Mouse (Mus musculus): ENCODE measurements around the gene Ccnj. TPM values are rescaled to one million over a fixed set of nuclear protein-coding genes. Genes with fewer than 3 reads are reported as not detected.

The Ccnj gene
- polyA plus RNA-seq, 1 experiment: 2.1 TPM

DNA sequence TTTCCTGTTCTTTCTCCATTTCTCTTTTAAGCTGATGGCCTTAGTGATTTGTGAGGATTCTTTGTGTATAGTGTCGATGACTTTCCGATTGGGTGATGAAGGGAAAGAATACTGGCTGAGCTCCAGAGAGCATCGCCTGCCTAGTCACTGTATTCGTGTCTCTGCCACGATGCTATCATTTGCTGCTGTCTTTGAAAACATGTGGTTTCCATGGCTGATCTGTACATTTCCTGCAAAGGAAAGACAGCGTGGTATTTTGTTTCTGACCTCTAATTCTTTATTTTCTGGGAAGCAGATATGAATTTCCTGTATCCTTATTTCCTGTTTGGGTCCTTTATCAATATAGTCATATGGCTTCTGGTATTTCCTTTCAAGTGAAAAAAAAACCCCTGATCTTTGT lies 9.2 kb downstream of the Ccnj start:
- Histone ChIP-seq H3K36me3 (ENCODE audit: control insufficient read depth, insufficient read depth) (peaks cover 17% of the 10 kb centered on the region), H3K4me2 (ENCODE audit: low read depth) (no peak overlapping the region), H3K4me3 (no peak overlapping the region), H3K79me2 (ENCODE audit: control insufficient read depth, insufficient read depth) (no peaks in the 10 kb centered on the region), H3K27me3 (ENCODE audit: control insufficient read depth, insufficient read depth, insufficient read length) (no peaks in the 10 kb centered on the region), H3ac (ENCODE audit: control insufficient read depth, insufficient read length) (no peak overlapping the region)
- no peak for TF ChIP-seq POLR2A (IDR thresholded peaks at IDR 0.05; ENCODE audit: insufficient read length, low read depth)
- TF ChIP-seq MAX (IDR thresholded peaks at IDR 0.05; ENCODE audit: low read depth): no peak
- no peak for TF ChIP-seq TCF3 (IDR thresholded peaks at IDR 0.05; ENCODE audit: insufficient read length, low read depth)
- no peak for TF ChIP-seq CEBPB (IDR thresholded peaks at IDR 0.05; ENCODE audit: insufficient read depth, poor library complexity, severe bottlenecking)
- no peak for TF ChIP-seq MYOD1 (IDR thresholded peaks at IDR 0.05; ENCODE audit: control insufficient read depth in 1 of 3, insufficient read length in 2 of 3, low read depth in 2 of 3)
- no peak for TF ChIP-seq MYOG (IDR thresholded peaks at IDR 0.05; ENCODE audit: control insufficient read depth in 1 of 3, insufficient read depth in 1 of 3, insufficient read length in 2 of 3, low read depth in 2 of 3)
- TF ChIP-seq USF1 (IDR thresholded peaks at IDR 0.05; ENCODE audit: low read depth): no peak
- no peak for TF ChIP-seq TCF12 (IDR thresholded peaks at IDR 0.05; ENCODE audit: insufficient read depth, poor library complexity, severe bottlenecking)
- TF ChIP-seq E2F4 (IDR thresholded peaks at IDR 0.05; ENCODE audit: insufficient read depth): no peak
- no peak for TF ChIP-seq POLR2AphosphoS2 (IDR thresholded peaks at IDR 0.05; ENCODE audit: insufficient read length, low read depth)
- no peak for TF ChIP-seq REST (IDR thresholded peaks at IDR 0.05; ENCODE audit: insufficient read depth, insufficient read length)
- no peak for TF ChIP-seq SRF (IDR thresholded peaks at IDR 0.05; ENCODE audit: control insufficient read depth, insufficient read length, low read depth)

DNA sequence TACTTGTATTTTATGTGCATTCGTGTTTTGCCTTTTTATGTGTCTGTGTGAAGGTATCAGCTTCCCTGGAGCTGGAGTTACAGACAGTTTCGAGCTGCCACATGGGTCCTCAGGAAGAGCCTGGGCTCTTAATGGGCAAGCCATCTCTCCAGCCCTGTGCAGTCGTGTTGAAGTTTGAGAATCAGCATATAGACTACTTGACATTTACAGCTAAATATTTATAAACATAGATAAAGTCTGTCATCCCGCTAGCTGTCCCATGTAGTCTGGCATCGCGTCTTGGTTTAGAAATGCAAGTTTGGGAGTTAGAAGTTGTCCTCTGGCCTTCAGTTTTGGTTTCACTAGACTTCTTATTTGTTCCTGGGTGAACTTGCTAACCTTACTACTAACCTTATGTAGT lies 10.0 kb downstream of the Ccnj start:
- H3ac ChIP-seq (ENCODE audit: control insufficient read depth, insufficient read length): no peak overlapping the region
- H3K27me3 ChIP-seq (ENCODE audit: control insufficient read depth, insufficient read depth, insufficient read length): no peaks in the 10 kb centered on the region
- no peak for TF ChIP-seq USF1 (IDR thresholded peaks at IDR 0.05; ENCODE audit: low read depth)
- TF ChIP-seq POLR2A (IDR thresholded peaks at IDR 0.05; ENCODE audit: insufficient read length, low read depth): no peak
- no peak overlapping the region for H3K4me3 ChIP-seq
- H3K4me2 ChIP-seq (ENCODE audit: low read depth): no peak overlapping the region
- no peaks in the 10 kb centered on the region for H3K79me2 ChIP-seq (ENCODE audit: control insufficient read depth, insufficient read depth)
- peaks cover 17% of the 10 kb centered on the region for H3K36me3 ChIP-seq (ENCODE audit: control insufficient read depth, insufficient read depth)

DNA sequence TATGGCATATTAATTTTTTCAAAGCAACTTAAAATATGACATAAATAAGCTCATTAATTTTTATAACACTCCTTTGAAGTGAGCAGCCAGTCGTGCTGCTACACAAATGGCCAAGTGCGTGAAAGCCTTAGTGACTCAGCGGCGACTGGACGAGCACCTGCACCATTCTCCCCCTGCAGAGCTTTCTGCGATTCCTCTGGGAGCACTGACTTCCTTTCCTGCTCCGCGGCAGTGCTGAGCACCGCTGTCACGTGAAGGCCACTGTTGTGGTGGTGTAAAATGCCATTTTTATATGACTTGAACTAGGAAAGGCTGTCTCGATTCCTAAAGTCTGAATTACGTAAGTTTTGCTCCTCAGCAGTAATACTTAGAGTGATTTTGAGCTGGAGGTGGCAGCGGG lies 10.5 kb downstream of the Ccnj start:
- Histone ChIP-seq H3ac (ENCODE audit: control insufficient read depth, insufficient read length) (no peak overlapping the region), H3K27me3 (ENCODE audit: control insufficient read depth, insufficient read depth, insufficient read length) (no peaks in the 10 kb centered on the region), H3K79me2 (ENCODE audit: control insufficient read depth, insufficient read depth) (no peaks in the 10 kb centered on the region), H3K4me3 (no peak overlapping the region), H3K36me3 (ENCODE audit: control insufficient read depth, insufficient read depth) (peaks cover 19% of the 10 kb centered on the region), H3K4me2 (ENCODE audit: low read depth) (no peak overlapping the region)
- TF ChIP-seq TCF3 (IDR thresholded peaks at IDR 0.05; ENCODE audit: insufficient read length, low read depth) (no peak), E2F4 (IDR thresholded peaks at IDR 0.05; ENCODE audit: insufficient read depth) (no peak), MYOG (IDR thresholded peaks at IDR 0.05; ENCODE audit: control insufficient read depth in 1 of 3, insufficient read depth in 1 of 3, insufficient read length in 2 of 3, low read depth in 2 of 3) (no peak), REST (IDR thresholded peaks at IDR 0.05; ENCODE audit: insufficient read depth, insufficient read length) (no peak), MAX (IDR thresholded peaks at IDR 0.05; ENCODE audit: low read depth) (no peak)

DNA sequence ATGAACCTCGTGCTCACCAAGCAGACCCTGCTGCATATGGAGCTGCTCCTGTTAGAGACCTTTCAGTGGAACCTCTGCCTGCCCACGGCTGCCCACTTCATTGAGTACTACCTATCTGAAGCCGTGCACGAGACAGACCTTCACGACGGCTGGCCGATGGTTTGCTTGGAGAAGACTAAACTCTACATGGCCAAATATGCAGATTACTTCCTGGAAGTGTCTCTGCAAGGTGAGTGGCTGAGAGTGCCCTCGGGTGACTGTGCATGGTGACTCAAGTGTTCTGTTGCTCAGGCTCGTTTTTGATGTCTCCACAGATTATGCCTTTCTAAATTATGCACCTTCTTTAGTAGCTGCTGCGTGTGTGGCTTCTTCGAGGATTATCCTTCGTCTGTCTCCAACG lies 13.7 kb downstream of the Ccnj start:
- TF ChIP-seq POLR2AphosphoS2 (IDR thresholded peaks at IDR 0.05; ENCODE audit: insufficient read length, low read depth) (no peak), E2F4 (IDR thresholded peaks at IDR 0.05; ENCODE audit: insufficient read depth) (no peak), MYOD1 (IDR thresholded peaks at IDR 0.05; ENCODE audit: control insufficient read depth in 1 of 3, insufficient read length in 2 of 3, low read depth in 2 of 3) (no peak), TCF3 (IDR thresholded peaks at IDR 0.05; ENCODE audit: insufficient read length, low read depth) (no peak), CEBPB (IDR thresholded peaks at IDR 0.05; ENCODE audit: insufficient read depth, poor library complexity, severe bottlenecking) (no peak), TCF12 (IDR thresholded peaks at IDR 0.05; ENCODE audit: insufficient read depth, poor library complexity, severe bottlenecking) (no peak), REST (IDR thresholded peaks at IDR 0.05; ENCODE audit: insufficient read depth, insufficient read length) (no peak)
- no peaks in the 10 kb centered on the region for H3K27me3 ChIP-seq (ENCODE audit: control insufficient read depth, insufficient read depth, insufficient read length)
- H3K36me3 ChIP-seq (ENCODE audit: control insufficient read depth, insufficient read depth): peaks cover 18% of the 10 kb centered on the region
- no peak overlapping the region for H3ac ChIP-seq (ENCODE audit: control insufficient read depth, insufficient read length)
- H3K4me2 ChIP-seq (ENCODE audit: low read depth): no peak overlapping the region
- no peaks in the 10 kb centered on the region for H3K79me2 ChIP-seq (ENCODE audit: control insufficient read depth, insufficient read depth)
- H3K4me3 ChIP-seq: no peak overlapping the region

DNA sequence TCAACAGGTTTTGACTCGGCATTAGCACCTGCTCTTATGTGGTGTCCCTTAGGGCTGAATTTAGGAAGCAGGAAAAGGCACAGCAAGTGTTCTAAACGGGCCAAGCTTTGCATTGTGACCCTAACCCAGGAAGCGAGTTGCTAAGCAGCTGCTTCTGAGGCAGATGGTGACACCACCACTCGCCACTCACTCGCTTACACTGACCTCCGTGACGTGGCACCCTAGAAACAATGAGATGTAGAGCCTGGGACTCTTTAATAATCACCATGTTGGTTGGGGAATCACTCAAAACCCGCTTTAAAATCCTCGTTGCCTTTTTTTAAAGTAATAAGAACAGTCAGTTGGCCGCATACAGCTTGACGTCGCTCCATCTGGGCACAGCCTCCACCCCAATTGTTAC lies 18.3 kb downstream of the Ccnj start:
- no peak overlapping the region for H3K4me2 ChIP-seq (ENCODE audit: low read depth)
- no peak overlapping the region for H3ac ChIP-seq (ENCODE audit: control insufficient read depth, insufficient read length)
- H3K27me3 ChIP-seq (ENCODE audit: control insufficient read depth, insufficient read depth, insufficient read length): no peaks in the 10 kb centered on the region
- TF ChIP-seq POLR2AphosphoS2 (IDR thresholded peaks at IDR 0.05; ENCODE audit: insufficient read length, low read depth) (no peak), E2F4 (IDR thresholded peaks at IDR 0.05; ENCODE audit: insufficient read depth) (no peak), TCF3 (IDR thresholded peaks at IDR 0.05; ENCODE audit: insufficient read length, low read depth) (no peak), CEBPB (IDR thresholded peaks at IDR 0.05; ENCODE audit: insufficient read depth, poor library complexity, severe bottlenecking) (no peak), MAX (IDR thresholded peaks at IDR 0.05; ENCODE audit: low read depth) (no peak), POLR2A (IDR thresholded peaks at IDR 0.05; ENCODE audit: insufficient read length, low read depth) (no peak), MYOG (IDR thresholded peaks at IDR 0.05; ENCODE audit: control insufficient read depth in 1 of 3, insufficient read depth in 1 of 3, insufficient read length in 2 of 3, low read depth in 2 of 3) (no peak), TCF12 (IDR thresholded peaks at IDR 0.05; ENCODE audit: insufficient read depth, poor library complexity, severe bottlenecking) (no peak), USF1 (IDR thresholded peaks at IDR 0.05; ENCODE audit: low read depth) (no peak), SRF (IDR thresholded peaks at IDR 0.05; ENCODE audit: control insufficient read depth, insufficient read length, low read depth) (no peak), REST (IDR thresholded peaks at IDR 0.05; ENCODE audit: insufficient read depth, insufficient read length) (no peak), MYOD1 (IDR thresholded peaks at IDR 0.05; ENCODE audit: control insufficient read depth in 1 of 3, insufficient read length in 2 of 3, low read depth in 2 of 3) (no peak)
- no peak overlapping the region for H3K4me3 ChIP-seq
- H3K36me3 ChIP-seq (ENCODE audit: control insufficient read depth, insufficient read depth): peaks cover 5% of the 10 kb centered on the region
- H3K79me2 ChIP-seq (ENCODE audit: control insufficient read depth, insufficient read depth): no peaks in the 10 kb centered on the region

Measured in myocyte (in vitro differentiated cells).